Mouse (Mus musculus) embryonic facial prominence, embryonic 15.5 days (tissue): Measurements from ENCODE around the gene Srpk1. TPM values are rescaled to one million over a fixed set of nuclear protein-coding genes. Genes with fewer than 3 reads are reported as not detected.

ENCODE experiments used
- ATAC-seq: fragments of 200-750 bp; cut with Nextera tagmentation; 2 replicates; pipeline ENCODE4 v1.8.0; 2017; ENCODE audit warnings: low read depth, moderate TSS enrichment; ENCODE audit not compliant: insufficient number of reproducible peaks, low FRiP score, low TSS enrichment
- H3K27ac ChIP-seq: fragments of 300-500 bp; sonication (generic); replicated peaks from 2 replicates; pipeline ENCODE4 v1.5.1; 2015; ENCODE audit warnings: mild to moderate bottlenecking, inconsistent platforms
- H3K27me3 ChIP-seq: fragments of 300-500 bp; sonication (generic); 2 replicates; pipeline ENCODE4 v1.6.1; 2015; ENCODE audit warnings: inconsistent platforms
- H3K36me3 ChIP-seq: fragments of 300-500 bp; sonication (generic); 2 replicates; pipeline ENCODE4 v1.6.1; 2015; ENCODE audit warnings: mild to moderate bottlenecking, inconsistent platforms
- H3K4me1 ChIP-seq: fragments of 300-500 bp; sonication (generic); 2 replicates; pipeline ENCODE4 v1.6.1; 2015; ENCODE audit warnings: inconsistent platforms
- H3K4me2 ChIP-seq: fragments of 300-500 bp; sonication (generic); replicated peaks from 2 replicates; pipeline ENCODE4 v1.6.1; 2015; ENCODE audit warnings: mild to moderate bottlenecking, inconsistent platforms
- H3K4me3 ChIP-seq: fragments of 300-500 bp; sonication (generic); replicated peaks from 2 replicates; pipeline ENCODE4 v1.5.1; 2015; ENCODE audit warnings: mild to moderate bottlenecking, inconsistent platforms
- H3K9ac ChIP-seq: fragments of 300-500 bp; sonication (generic); 2 replicates; pipeline ENCODE4 v1.6.1; 2015; ENCODE audit warnings: inconsistent platforms
- H3K9me3 ChIP-seq: fragments of 300-500 bp; sonication (generic); replicated peaks from 2 replicates; pipeline ENCODE4 v1.6.1; 2016; ENCODE audit warnings: inconsistent platforms
- WGBS: fragments of 180-500 bp; shearing (Covaris S2); methylation state at CpG from one replicate; pipeline ENCODE4 v1.1.7; 2015; 5-methylcytosine and 5-hydroxymethylcytosine counted together
- polyA plus RNA-seq: library from polyadenylated mRNA; unstranded; fragments of >200 nt; fragmentation: Nextera tagmentation; extraction: Ambion mirVana; gene quantifications from 2 replicates; pipeline ENCODE4 v1.2.1, GENCODE M21; 2015

Srpk1 gene
- polyA plus RNA-seq, 1 experiment from 2014 or later: 87.9 TPM

DNA sequence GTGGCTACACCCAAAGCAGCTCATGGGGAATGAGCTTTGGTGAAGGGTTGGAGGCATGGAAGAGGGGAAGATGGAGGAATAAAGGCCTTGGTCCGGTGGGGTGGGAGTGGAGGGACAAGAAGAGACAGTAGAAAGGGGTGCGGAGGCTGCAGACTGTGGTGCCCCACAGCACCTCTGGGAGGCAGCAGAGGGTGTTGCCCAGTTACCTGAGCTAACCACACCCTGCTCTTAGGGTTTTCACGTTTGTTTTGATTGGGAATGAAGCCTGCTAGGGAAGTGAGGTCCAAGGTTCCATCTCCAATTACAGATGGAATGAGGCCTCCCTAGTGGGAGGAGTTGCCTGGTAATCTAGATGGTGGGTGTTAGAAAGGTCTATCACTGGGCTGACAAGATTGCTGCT, 6.6 kb upstream of the Srpk1 start:
- H3K4me3 ChIP-seq: no peak overlapping the region
- H3K27me3 ChIP-seq: no peaks in the 10 kb centered on the region
- no peak for ATAC-seq
- H3K9ac ChIP-seq: no peak overlapping the region
- H3K4me1 ChIP-seq: no peaks in the 10 kb centered on the region
- WGBS: 43% methylated on average over 3 of the region's 3 CpGs
- no peaks in the 10 kb centered on the region for H3K36me3 ChIP-seq
- H3K27ac ChIP-seq: no peak overlapping the region
- H3K4me2 ChIP-seq: no peak overlapping the region
- H3K9me3 ChIP-seq: no peaks in the 10 kb centered on the region

DNA sequence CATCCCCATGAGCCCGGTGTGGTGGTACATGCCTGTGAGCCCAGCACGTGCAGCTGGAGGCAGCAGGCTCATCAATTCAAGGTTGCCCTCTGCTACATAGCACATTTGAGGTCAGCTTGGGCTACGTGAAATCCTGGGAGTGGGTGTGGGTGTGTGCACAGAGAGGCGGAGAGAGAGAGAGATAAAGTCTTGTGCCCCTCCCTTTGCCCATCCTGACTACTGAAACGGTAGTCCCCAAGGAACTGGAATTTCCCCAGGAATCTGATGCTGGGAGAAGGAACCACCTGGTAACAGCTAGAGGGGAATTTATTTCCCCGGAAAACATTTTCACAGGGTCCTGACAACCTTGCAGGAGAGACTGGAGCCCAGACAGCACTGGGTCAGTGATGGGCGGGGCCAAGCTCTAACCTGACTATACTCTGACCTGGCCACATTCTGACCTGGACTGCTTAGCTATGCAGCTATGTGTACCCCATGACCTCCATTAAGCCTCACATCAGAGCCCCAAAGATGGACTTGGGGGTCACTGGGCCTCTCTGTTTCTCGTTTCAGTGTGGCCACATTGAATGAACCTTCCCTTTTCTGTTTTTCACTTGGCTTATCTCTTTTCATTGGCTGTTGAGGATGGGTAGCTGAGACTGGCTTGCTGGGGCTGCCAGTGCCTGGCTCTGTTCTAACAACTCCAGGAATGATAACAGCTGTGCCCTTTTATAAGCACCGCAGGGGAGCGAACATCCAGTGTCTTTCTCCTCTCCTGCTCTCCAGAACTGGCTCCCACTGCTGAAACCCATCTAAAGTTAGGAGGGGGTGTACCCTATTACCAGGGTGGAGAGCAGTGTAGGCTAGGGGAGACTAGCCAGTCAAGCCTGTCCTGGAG, 6.0 kb upstream of the Srpk1 start:
- no peaks in the 10 kb centered on the region for H3K36me3 ChIP-seq
- no peaks in the 10 kb centered on the region for H3K27me3 ChIP-seq
- no peak overlapping the region for H3K4me3 ChIP-seq
- H3K27ac ChIP-seq: no peak overlapping the region
- no peak for ATAC-seq
- WGBS: 55% methylated on average over 10 of the region's 10 CpGs
- no peak overlapping the region for H3K9ac ChIP-seq
- H3K9me3 ChIP-seq: no peaks in the 10 kb centered on the region
- no peak overlapping the region for H3K4me2 ChIP-seq
- H3K4me1 ChIP-seq: no peaks in the 10 kb centered on the region

DNA sequence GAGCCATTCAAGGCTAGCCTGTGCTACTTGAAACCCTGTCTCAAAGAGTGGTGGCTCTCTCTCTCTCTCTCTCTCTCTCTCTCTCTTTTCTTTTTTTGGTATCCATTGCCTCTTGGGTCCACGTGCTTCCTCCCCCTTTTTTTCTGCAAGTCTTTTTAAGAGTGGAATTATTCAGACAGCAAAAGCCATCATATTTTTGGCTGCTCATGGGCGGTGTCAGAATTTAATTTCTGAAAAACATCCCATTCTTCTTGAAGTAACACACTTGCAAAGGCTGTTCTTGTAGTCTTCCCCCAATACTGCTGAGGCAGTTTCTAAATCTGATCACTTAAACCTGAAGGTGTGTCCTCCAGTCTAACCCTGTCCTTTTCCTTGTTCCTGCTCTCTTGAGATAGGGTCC, 4.4 kb upstream of the Srpk1 start:
- Histone ChIP-seq H3K4me1 (peaks cover 5% of the 10 kb centered on the region), H3K4me3 (no peak overlapping the region), H3K27ac (no peak overlapping the region), H3K27me3 (no peaks in the 10 kb centered on the region), H3K9ac (no peak overlapping the region), H3K4me2 (no peak overlapping the region), H3K9me3 (no peaks in the 10 kb centered on the region), H3K36me3 (no peaks in the 10 kb centered on the region)
- ATAC-seq: no peak
- WGBS: 73% methylated on average over 2 of the region's 2 CpGs

DNA sequence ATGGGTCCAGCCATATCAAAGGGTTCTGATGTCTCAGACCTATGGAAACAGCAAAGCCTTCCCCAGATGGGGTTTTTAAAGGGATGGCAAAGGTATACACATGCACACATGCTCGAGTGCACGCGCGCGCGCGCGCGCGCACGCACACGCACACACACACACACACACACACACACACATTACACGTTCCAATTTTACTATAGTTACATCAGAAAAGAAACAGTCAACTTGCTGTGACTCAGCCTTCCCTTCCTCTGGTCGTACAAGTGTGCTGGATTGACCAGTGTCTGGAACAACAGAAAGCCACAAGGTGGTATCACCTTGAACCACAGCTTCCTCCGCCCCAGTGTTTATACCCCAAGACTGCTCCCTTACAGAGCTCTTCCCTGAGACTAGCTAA, 2.8 kb upstream of the Srpk1 start:
- no peaks in the 10 kb centered on the region for H3K36me3 ChIP-seq
- H3K27ac ChIP-seq: no peak overlapping the region
- peaks cover 17% of the 10 kb centered on the region for H3K4me1 ChIP-seq
- ATAC-seq: no peak
- no peak overlapping the region for H3K9ac ChIP-seq
- H3K9me3 ChIP-seq: no peaks in the 10 kb centered on the region
- H3K4me3 ChIP-seq: no peak overlapping the region
- no peak overlapping the region for H3K4me2 ChIP-seq
- no peaks in the 10 kb centered on the region for H3K27me3 ChIP-seq
- 88% methylated on average over 15 of the region's 15 CpGs for WGBS

DNA sequence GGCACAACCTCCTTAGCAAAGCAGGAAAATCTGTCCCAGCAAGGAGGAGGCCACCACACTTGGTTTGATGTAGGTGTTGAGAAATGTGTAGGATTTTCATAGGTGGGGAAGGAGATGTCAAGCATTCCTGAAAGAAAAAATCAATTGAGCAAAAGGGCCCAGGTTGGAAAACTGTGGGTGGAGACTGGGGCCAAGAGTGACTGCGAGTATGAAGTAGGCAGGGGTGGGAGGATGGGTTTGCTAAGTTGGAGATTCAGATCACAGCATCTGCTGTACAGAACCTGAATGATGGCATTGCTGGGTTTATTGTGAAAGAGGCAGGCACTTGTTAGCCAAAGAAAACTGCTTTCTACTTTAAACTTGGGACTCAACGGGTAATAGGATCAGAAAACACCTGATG, 2.3 kb upstream of the Srpk1 start:
- Histone ChIP-seq H3K9ac (no peak overlapping the region), H3K4me1 (peaks cover 22% of the 10 kb centered on the region), H3K27me3 (no peaks in the 10 kb centered on the region), H3K4me3 (no peak overlapping the region), H3K27ac (no peak overlapping the region), H3K4me2 (no peak overlapping the region), H3K9me3 (no peaks in the 10 kb centered on the region), H3K36me3 (peaks cover 5% of the 10 kb centered on the region)
- ATAC-seq: no peak
- WGBS: 64% methylated on average over 2 of the region's 2 CpGs

DNA sequence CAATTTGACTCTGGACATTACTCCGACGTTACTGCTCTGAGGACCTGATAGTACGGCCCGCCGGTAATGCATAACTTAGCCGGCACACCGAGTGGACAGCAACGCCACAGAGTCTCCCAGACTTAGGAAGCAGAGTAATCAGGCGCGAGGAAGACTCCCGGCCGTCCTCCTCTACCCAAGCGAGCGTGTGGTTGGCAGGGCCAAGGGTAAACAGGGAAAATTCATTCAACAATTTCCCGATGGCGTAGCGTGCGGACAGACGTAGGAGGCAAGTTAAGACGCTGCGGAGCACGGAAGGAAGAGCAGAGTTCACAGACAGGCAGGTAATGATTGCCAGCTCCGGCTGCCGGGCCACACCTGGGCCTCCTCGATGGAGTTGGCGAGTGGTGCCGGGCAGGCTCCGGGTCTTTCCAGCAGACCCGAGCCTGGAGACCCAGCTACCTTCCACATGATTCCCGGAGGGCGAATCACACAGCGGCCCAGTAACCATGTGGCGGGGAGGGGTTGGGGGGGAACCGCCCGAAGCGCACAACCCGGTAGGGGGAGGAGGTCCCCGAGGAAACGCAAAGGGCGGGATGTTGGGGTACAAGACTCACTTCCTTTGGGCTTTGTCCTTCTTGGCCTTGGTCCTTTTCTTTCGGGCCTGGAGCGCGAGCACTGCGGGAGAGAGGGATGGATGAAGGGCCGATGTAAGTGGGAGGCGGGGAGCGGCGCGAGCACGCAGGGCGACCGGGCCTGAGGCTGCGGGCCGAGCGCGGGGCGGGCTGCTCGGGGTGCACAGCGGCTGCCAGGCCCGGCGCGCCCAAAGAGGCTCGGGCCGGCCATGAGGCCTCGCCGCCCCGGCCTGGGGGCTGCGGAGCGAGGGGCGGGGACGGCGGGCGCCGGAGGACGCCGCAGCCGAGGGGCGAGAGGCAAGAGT, 869 bp downstream of the Srpk1 start:
- H3K36me3 ChIP-seq: peaks cover 19% of the 10 kb centered on the region
- peaks cover 29% of the 10 kb centered on the region for H3K4me1 ChIP-seq
- under 1% methylated on average over 71 of the region's 78 CpGs for WGBS
- peak overlapping the region; percentile 87 for H3K27ac ChIP-seq
- peak; percentile 60 for ATAC-seq
- H3K9me3 ChIP-seq: no peaks in the 10 kb centered on the region
- H3K4me3 ChIP-seq: peak overlapping the region; percentile 86
- peak overlapping the region; percentile 85 for H3K9ac ChIP-seq
- no peaks in the 10 kb centered on the region for H3K27me3 ChIP-seq
- peak overlapping the region; percentile 84 for H3K4me2 ChIP-seq

DNA sequence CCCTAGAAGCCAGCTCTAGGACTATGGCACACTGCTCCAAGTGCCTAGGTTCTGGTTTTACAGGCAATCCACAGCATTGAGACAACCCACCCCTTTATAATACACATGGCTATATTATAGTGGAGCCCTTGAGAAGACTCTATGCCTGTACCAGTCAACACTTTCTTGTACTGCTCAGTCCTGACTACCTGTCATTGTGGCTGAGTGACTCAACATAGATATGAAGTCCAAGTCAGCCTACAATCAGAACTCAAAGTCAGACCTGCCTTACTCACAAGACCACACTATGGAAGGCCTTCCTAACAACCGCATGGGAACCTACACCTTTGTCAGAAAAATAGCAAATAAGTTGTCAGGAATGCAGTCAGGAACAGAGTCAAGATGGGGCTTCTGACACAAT, 3.7 kb downstream of the Srpk1 start:
- no peak overlapping the region for H3K4me2 ChIP-seq
- 95% methylated on average over 1 of the region's 1 CpGs for WGBS

DNA sequence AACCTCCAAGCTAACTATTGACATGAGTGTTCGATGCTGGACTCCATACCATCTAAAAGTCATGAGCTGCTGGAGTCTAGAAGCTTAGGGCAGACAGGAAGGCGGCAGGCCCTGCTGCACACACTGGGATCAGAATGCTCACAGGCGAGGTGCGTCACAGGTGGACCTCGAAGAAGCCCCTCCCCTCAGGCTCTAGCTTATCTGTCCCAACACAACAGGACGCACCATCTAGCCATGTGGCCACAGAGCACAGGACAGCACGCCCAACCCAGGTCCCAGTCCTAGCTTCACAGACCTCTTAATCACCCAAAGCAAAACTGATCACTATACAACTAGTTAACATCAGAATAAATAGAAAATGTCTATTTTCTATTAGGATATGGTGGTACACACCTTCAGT, 4.4 kb downstream of the Srpk1 start:
- Histone ChIP-seq H3K4me2 (no peak overlapping the region), H3K36me3 (peaks cover 40% of the 10 kb centered on the region), H3K27ac (no peak overlapping the region), H3K9me3 (no peaks in the 10 kb centered on the region), H3K9ac (no peak overlapping the region), H3K27me3 (no peaks in the 10 kb centered on the region), H3K4me3 (no peak overlapping the region), H3K4me1 (peaks cover 29% of the 10 kb centered on the region)
- no peak for ATAC-seq
- 83% methylated on average over 7 of the region's 7 CpGs for WGBS

More for the DNA sequence above, 3.7 kb downstream of the Srpk1 start:
- no peaks in the 10 kb centered on the region for H3K9me3 ChIP-seq
- H3K4me3 ChIP-seq: no peak overlapping the region
- no peak overlapping the region for H3K9ac ChIP-seq
- no peak overlapping the region for H3K27ac ChIP-seq
- ATAC-seq: no peak
- H3K27me3 ChIP-seq: no peaks in the 10 kb centered on the region
- H3K4me1 ChIP-seq: peaks cover 29% of the 10 kb centered on the region
- H3K36me3 ChIP-seq: peaks cover 37% of the 10 kb centered on the region

DNA sequence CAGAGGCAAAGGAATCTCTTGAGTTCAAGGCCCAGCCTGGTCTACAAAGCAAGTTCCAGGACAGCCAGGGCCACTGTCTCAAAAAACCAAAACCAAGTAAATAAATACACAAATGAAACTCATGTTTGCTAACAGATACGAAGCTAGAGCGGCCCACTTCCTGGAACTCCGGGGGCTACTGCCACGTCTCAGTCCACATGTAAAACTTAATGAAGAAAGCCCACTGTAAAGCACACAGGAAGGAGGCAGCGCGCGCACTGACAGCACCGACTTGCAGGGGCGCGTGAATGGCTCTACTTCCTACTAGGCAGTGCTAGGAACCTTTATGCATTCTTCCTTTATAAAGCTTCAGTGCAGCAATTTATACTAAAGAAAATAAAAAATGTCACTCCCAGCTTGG, 4.9 kb downstream of the Srpk1 start:
- WGBS: 84% methylated on average over 10 of the region's 10 CpGs
- ATAC-seq: no peak
- no peak overlapping the region for H3K9ac ChIP-seq

DNA sequence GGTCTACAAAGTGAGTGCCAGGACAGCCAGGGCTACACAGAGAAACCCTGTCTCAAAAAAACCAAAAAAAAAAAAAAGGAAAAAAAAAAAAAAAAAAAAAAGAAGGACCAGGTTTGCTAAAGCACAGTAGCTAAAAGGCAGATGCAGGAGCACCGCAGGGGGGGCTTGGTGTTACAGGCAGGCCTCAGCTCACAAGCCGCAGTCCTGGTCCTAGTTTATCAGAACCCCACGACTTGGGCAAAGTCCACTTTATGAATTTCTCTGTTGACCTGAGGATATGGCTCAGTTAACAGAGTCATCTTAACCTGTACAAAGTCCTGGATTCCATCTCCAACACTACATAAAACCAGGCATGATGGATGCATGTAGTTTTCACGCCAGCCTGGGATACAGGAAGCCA, 7.2 kb downstream of the Srpk1 start:
- peaks cover 12% of the 10 kb centered on the region; the same call in 1 of the 2 replicates for H3K4me1 ChIP-seq
- no peaks in the 10 kb centered on the region for H3K9me3 ChIP-seq
- H3K4me3 ChIP-seq: no peak overlapping the region
- no peaks in the 10 kb centered on the region for H3K27me3 ChIP-seq
- no peak overlapping the region for H3K9ac ChIP-seq
- H3K27ac ChIP-seq: no peak overlapping the region
- ATAC-seq: no peak
- 99% methylated on average over 4 of the region's 4 CpGs for WGBS
- no peak overlapping the region for H3K4me2 ChIP-seq
- H3K36me3 ChIP-seq: peaks cover 40% of the 10 kb centered on the region

More for the DNA sequence above, 4.9 kb downstream of the Srpk1 start:
- Histone ChIP-seq H3K9me3 (no peaks in the 10 kb centered on the region), H3K27me3 (no peaks in the 10 kb centered on the region), H3K27ac (no peak overlapping the region), H3K4me2 (no peak overlapping the region), H3K36me3 (peaks cover 40% of the 10 kb centered on the region), H3K4me1 (peaks cover 27% of the 10 kb centered on the region), H3K4me3 (no peak overlapping the region)

DNA sequence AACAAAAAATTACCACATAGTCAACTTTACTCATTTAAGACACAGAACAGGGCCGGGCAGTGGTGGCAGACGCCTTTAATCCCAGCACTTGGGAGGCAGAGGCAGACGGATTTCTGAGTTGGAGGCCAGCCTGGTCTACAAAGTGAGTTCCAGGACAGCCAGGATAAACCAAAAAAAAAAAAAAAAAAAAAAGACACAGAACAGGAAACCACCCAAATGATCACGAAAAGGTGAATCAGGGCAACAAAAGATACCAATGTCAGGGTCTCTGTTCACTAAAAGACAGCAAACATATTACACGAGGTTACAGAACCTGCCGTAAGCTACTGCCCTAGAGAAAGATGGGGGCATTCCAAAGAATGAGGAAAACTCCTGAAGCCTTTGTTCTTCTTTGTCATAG, 9.4 kb downstream of the Srpk1 start:
- no peak overlapping the region for H3K4me3 ChIP-seq
- WGBS: 84% methylated on average over 6 of the region's 6 CpGs
- no peak overlapping the region for H3K4me2 ChIP-seq
- peaks cover 28% of the 10 kb centered on the region for H3K36me3 ChIP-seq
- ATAC-seq: no peak
- H3K27ac ChIP-seq: no peak overlapping the region
- no peaks in the 10 kb centered on the region for H3K27me3 ChIP-seq
- H3K9me3 ChIP-seq: no peaks in the 10 kb centered on the region
- H3K9ac ChIP-seq: no peak overlapping the region
- H3K4me1 ChIP-seq: 0 out of 2 replicates have a peak, but pooled peaks cover 4% of the 10 kb centered on the region
